Mouse (Mus musculus): Measurements from ENCODE around the gene Proca1. TPM values are rescaled to one million over a fixed set of nuclear protein-coding genes. Genes with fewer than 3 reads are reported as not detected.
A peak's percentile ranks its signal among the peaks of the same experiment; 100 is the strongest.

Proca1 gene
- polyA plus RNA-seq, 1 experiment, result not detected

- TF ChIP-seq TAL1 (IDR thresholded peaks at IDR 0.05; ENCODE audit: low read length), result no peak
- Histone ChIP-seq H3K9me3 (ENCODE audit: control insufficient read depth, low read length) (no peaks in the 10 kb centered on the region), H3K36me3 (ENCODE audit: control insufficient read depth) (peaks cover 47% of the 10 kb centered on the region), H3K4me1 (ENCODE audit: control insufficient read depth) (peaks cover 90% of the 10 kb centered on the region), H3K27me3 (ENCODE audit: control insufficient read depth) (no peaks in the 10 kb centered on the region), H3K4me3 (replicated peaks) (peak overlapping the region; percentile 14)
Observed at GRCm38 (mm10) chr11:78170306-78170705, 22.9 kb upstream of the Proca1 start.

- peaks cover 88% of the 10 kb centered on the region for H3K4me1 ChIP-seq (ENCODE audit: control insufficient read depth)
- no peaks in the 10 kb centered on the region for H3K27me3 ChIP-seq (ENCODE audit: control insufficient read depth)
- peaks cover 44% of the 10 kb centered on the region for H3K36me3 ChIP-seq (ENCODE audit: control insufficient read depth)
- no peak overlapping the region for H3K4me3 ChIP-seq (replicated peaks)
- TF ChIP-seq GATA1 (IDR thresholded peaks at IDR 0.05; ENCODE audit: low read length), result no peak
- no peak for TF ChIP-seq TAL1 (IDR thresholded peaks at IDR 0.05; ENCODE audit: low read length)
- no peaks in the 10 kb centered on the region for H3K9me3 ChIP-seq (ENCODE audit: control insufficient read depth, low read length)
Observed at GRCm38 (mm10) chr11:78171328-78171727, 21.9 kb upstream of the Proca1 start.

- H3K27me3 ChIP-seq (ENCODE audit: control insufficient read depth), result no peaks in the 10 kb centered on the region
Observed at GRCm38 (mm10) chr11:78172034-78172747, 21.0 kb upstream of the Proca1 start.

GRCm38 (mm10) chr11:78172748-78173383 lies 20.3 kb upstream of the Proca1 start:
- Histone ChIP-seq H3K4me1 (ENCODE audit: control insufficient read depth) (peaks cover 79% of the 10 kb centered on the region), H3K9me3 (ENCODE audit: control insufficient read depth, low read length) (no peaks in the 10 kb centered on the region), H3K4me3 (replicated peaks) (no peak overlapping the region), H3K27me3 (ENCODE audit: control insufficient read depth) (no peaks in the 10 kb centered on the region), H3K36me3 (ENCODE audit: control insufficient read depth) (peaks cover 30% of the 10 kb centered on the region)
- TF ChIP-seq TAL1 (IDR thresholded peaks at IDR 0.05; ENCODE audit: low read length), result no peak
- TF ChIP-seq GATA1 (IDR thresholded peaks at IDR 0.05; ENCODE audit: low read length), result no peak

More at GRCm38 (mm10) chr11:78172034-78172747, 21.0 kb upstream of the Proca1 start:
- peaks cover 79% of the 10 kb centered on the region for H3K4me1 ChIP-seq (ENCODE audit: control insufficient read depth)
- no peak for TF ChIP-seq GATA1 (IDR thresholded peaks at IDR 0.05; ENCODE audit: low read length)
- TF ChIP-seq TAL1 (IDR thresholded peaks at IDR 0.05; ENCODE audit: low read length), result no peak
- peaks cover 37% of the 10 kb centered on the region for H3K36me3 ChIP-seq (ENCODE audit: control insufficient read depth)
- H3K9me3 ChIP-seq (ENCODE audit: control insufficient read depth, low read length), result no peaks in the 10 kb centered on the region
- H3K4me3 ChIP-seq (replicated peaks), result no peak overlapping the region

GRCm38 (mm10) chr11:78174506-78174905 lies 18.7 kb upstream of the Proca1 start:
- H3K4me1 ChIP-seq (ENCODE audit: control insufficient read depth), result peaks cover 73% of the 10 kb centered on the region
- no peak overlapping the region for H3K4me3 ChIP-seq (replicated peaks)
- H3K9me3 ChIP-seq (ENCODE audit: control insufficient read depth, low read length), result no peaks in the 10 kb centered on the region
- peaks cover 37% of the 10 kb centered on the region for H3K36me3 ChIP-seq (ENCODE audit: control insufficient read depth)
- TF ChIP-seq TAL1 (IDR thresholded peaks at IDR 0.05; ENCODE audit: low read length) (no peak), GATA1 (IDR thresholded peaks at IDR 0.05; ENCODE audit: low read length) (no peak)
- H3K27me3 ChIP-seq (ENCODE audit: control insufficient read depth), result no peaks in the 10 kb centered on the region

- Histone ChIP-seq H3K4me3 (replicated peaks) (peak overlapping the region; percentile 88), H3K36me3 (ENCODE audit: control insufficient read depth) (peaks cover 43% of the 10 kb centered on the region), H3K9me3 (ENCODE audit: control insufficient read depth, low read length) (no peaks in the 10 kb centered on the region), H3K4me1 (ENCODE audit: control insufficient read depth) (peaks cover 73% of the 10 kb centered on the region), H3K27me3 (ENCODE audit: control insufficient read depth) (no peaks in the 10 kb centered on the region)
- TF ChIP-seq TAL1 (IDR thresholded peaks at IDR 0.05; ENCODE audit: low read length), result no peak
- no peak for TF ChIP-seq GATA1 (IDR thresholded peaks at IDR 0.05; ENCODE audit: low read length)
Observed at GRCm38 (mm10) chr11:78175771-78176401, 17.3 kb upstream of the Proca1 start.

GRCm38 (mm10) chr11:78176402-78176862 lies 16.8 kb upstream of the Proca1 start, which contains the start of the genes Nek8 and Tlcd1:
Gene Nek8, minus strand, starts transcription at chr11:78176675.
Gene Tlcd1, plus strand, starts transcription at chr11:78176711.
- peaks cover 44% of the 10 kb centered on the region for H3K36me3 ChIP-seq (ENCODE audit: control insufficient read depth)
- no peaks in the 10 kb centered on the region for H3K27me3 ChIP-seq (ENCODE audit: control insufficient read depth)
- peak within 1 kb of the TSS; percentile 88 for H3K4me3 ChIP-seq (replicated peaks)
- H3K9me3 ChIP-seq (ENCODE audit: control insufficient read depth, low read length), result no peaks in the 10 kb centered on the region
- TF ChIP-seq TAL1 (IDR thresholded peaks at IDR 0.05; ENCODE audit: low read length) (no peak), GATA1 (IDR thresholded peaks at IDR 0.05; ENCODE audit: low read length) (no peak)
- peaks cover 75% of the 10 kb centered on the region for H3K4me1 ChIP-seq (ENCODE audit: control insufficient read depth)

GRCm38 (mm10) chr11:78176905-78177331 lies 16.3 kb upstream of the Proca1 start:
- TF ChIP-seq GATA1 (IDR thresholded peaks at IDR 0.05; ENCODE audit: low read length) (no peak), TAL1 (IDR thresholded peaks at IDR 0.05; ENCODE audit: low read length) (no peak)
- H3K9me3 ChIP-seq (ENCODE audit: control insufficient read depth, low read length), result no peaks in the 10 kb centered on the region
- H3K27me3 ChIP-seq (ENCODE audit: control insufficient read depth), result no peaks in the 10 kb centered on the region
- H3K36me3 ChIP-seq (ENCODE audit: control insufficient read depth), result peaks cover 45% of the 10 kb centered on the region
- H3K4me1 ChIP-seq (ENCODE audit: control insufficient read depth), result peaks cover 77% of the 10 kb centered on the region
- peak overlapping the region; percentile 88 for H3K4me3 ChIP-seq (replicated peaks)

GRCm38 (mm10) chr11:78177437-78177836 lies 15.8 kb upstream of the Proca1 start:
- peaks cover 77% of the 10 kb centered on the region for H3K4me1 ChIP-seq (ENCODE audit: control insufficient read depth)

More at GRCm38 (mm10) chr11:78177437-78177836, 15.8 kb upstream of the Proca1 start:
- Histone ChIP-seq H3K4me3 (replicated peaks) (peak overlapping the region; percentile 88), H3K27me3 (ENCODE audit: control insufficient read depth) (no peaks in the 10 kb centered on the region), H3K9me3 (ENCODE audit: control insufficient read depth, low read length) (no peaks in the 10 kb centered on the region), H3K36me3 (ENCODE audit: control insufficient read depth) (peaks cover 45% of the 10 kb centered on the region)
- TF ChIP-seq GATA1 (IDR thresholded peaks at IDR 0.05; ENCODE audit: low read length) (no peak), TAL1 (IDR thresholded peaks at IDR 0.05; ENCODE audit: low read length) (no peak)

Data from erythroblast, embryonic 14.5 days (primary cell).